Mouse (Mus musculus): Measurements from ENCODE around the gene Tacstd2. TPM values are rescaled to one million over a fixed set of nuclear protein-coding genes. Genes with fewer than 3 reads are reported as not detected.

Gene Tacstd2
- 19.7 and 23.0 TPM in 2 replicates for polyA plus RNA-seq (2016; fragmentation: Nextera tagmentation; extraction: Ambion mirVana)

DNA sequence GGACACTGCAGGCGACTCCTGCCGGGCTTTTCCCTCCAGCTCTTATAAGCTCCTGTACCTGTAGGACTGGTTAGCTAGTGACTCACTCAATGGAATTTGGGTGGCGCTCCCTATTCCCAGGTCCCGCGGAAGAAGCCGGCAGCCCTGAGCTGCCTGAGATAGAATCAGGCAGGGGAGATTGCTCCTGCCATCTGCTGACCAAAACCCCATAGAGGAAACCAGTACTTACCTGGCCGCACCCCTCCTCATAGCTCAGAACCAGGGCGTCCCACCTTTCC lies at the start of gene Tacstd2:
Gene Tacstd2, minus strand, starts transcription at position 20 of the 278 bp plus-strand sequence.
- no peak; the same call in 1 of the 2 replicates for ATAC-seq (ENCODE audit: insufficient number of reproducible peaks, insufficient read depth, low FRiP score, low TSS enrichment, low read depth)
- Histone ChIP-seq H3K27me3 (peaks cover 69% of the 10 kb centered on the region), H3K4me2 (peak within 1 kb of the TSS; percentile 69), H3K9me3 (no peaks in the 10 kb centered on the region), H3K36me3 (no peaks in the 10 kb centered on the region), H3K27ac (no peak within 1 kb of the TSS), H3K4me3 (replicated peaks) (peak within 1 kb of the TSS; percentile 44), H3K9ac (replicated peaks) (0 out of 2 replicates have a peak within 1 kb of the TSS, but pooled peaks have one; percentile 8), H3K4me1 (replicated peaks) (peaks cover 22% of the 10 kb centered on the region)
- WGBS = 7% methylated on average over 8 of the region's 8 CpGs

DNA sequence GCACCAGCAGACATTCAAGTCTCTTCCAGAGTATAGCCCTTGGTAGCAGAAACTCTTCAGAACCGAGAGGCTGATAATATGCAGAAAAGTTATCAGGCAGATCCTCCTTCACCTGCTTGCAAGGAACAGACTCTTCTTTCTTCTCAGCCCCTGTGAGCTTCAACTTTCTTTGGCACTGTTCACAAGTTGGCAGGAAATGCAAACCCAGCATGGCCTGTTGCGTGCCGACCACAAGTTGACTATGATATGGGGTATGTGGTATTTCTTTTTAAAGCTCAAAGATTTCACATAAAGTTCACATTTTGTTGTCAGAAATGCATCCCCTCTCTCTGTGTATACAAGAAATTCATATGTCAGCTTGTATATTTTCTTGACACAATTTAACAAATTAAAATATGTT lies 30.7 kb upstream of the Tacstd2 start:
- ATAC-seq (ENCODE audit: insufficient number of reproducible peaks, insufficient read depth, low FRiP score, low TSS enrichment, low read depth) = no peak
- 90% methylated on average over 3 of the region's 3 CpGs for WGBS
- Histone ChIP-seq H3K4me2 (no peak overlapping the region), H3K27ac (no peak overlapping the region), H3K27me3 (no peaks in the 10 kb centered on the region), H3K9ac (replicated peaks) (no peak overlapping the region), H3K4me1 (replicated peaks) (no peaks in the 10 kb centered on the region), H3K9me3 (no peaks in the 10 kb centered on the region), H3K4me3 (replicated peaks) (no peak overlapping the region), H3K36me3 (no peaks in the 10 kb centered on the region)

DNA sequence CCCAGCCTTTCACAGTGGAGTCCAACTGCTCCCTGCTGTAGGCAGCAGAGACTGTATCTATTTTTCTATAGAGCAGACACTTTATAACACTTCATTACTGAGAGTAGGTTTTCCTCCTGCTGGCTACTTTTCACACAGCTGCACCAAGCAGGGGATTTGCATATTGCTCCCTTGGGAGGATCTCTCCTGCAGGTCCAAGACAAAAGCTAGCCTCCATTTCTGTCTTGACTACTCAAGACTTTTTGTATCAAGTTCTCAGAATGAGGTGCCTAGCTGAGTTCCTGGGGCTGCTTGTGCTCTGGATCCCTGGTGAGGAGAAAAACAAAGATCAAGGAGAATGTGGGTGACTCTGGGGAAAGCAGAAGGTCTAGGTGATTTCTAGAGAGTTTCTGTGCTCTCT lies 19.8 kb upstream of the Tacstd2 start:
- H3K27me3 ChIP-seq = no peaks in the 10 kb centered on the region
- ATAC-seq (ENCODE audit: insufficient number of reproducible peaks, insufficient read depth, low FRiP score, low TSS enrichment, low read depth) = no peak
- no peaks in the 10 kb centered on the region for H3K36me3 ChIP-seq
- H3K4me2 ChIP-seq = no peak overlapping the region
- H3K4me3 ChIP-seq (replicated peaks) = no peak overlapping the region
- H3K9ac ChIP-seq (replicated peaks) = no peak overlapping the region
- H3K4me1 ChIP-seq (replicated peaks) = no peaks in the 10 kb centered on the region
- no peaks in the 10 kb centered on the region for H3K9me3 ChIP-seq
- no peak overlapping the region for H3K27ac ChIP-seq

DNA sequence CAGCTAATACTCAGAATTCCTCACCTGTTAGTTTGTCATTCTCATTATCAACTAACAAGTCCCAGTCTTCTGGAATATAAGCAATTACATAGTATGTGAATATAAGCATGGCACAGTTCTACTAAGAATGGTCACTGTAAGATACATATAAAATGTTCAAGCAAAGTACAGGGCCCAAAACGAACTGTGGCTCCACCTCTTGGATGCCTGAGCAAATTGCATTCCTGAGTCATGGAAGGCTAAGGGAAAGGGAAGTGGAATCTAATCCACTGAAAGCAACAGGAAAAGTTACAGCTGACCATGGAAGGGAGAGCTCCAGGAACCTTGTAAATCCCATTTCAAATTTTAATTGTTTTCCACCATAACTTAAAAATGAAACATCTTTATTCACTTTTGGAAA lies 14.0 kb upstream of the Tacstd2 start:
- WGBS = 9% methylated on average over 1 of the region's 1 CpGs
- Histone ChIP-seq H3K4me1 (replicated peaks) (no peaks in the 10 kb centered on the region), H3K9me3 (no peaks in the 10 kb centered on the region), H3K9ac (replicated peaks) (no peak overlapping the region), H3K4me3 (replicated peaks) (no peak overlapping the region), H3K27me3 (no peaks in the 10 kb centered on the region), H3K36me3 (no peaks in the 10 kb centered on the region), H3K4me2 (no peak overlapping the region), H3K27ac (no peak overlapping the region)
- no peak for ATAC-seq (ENCODE audit: insufficient number of reproducible peaks, insufficient read depth, low FRiP score, low TSS enrichment, low read depth)

DNA sequence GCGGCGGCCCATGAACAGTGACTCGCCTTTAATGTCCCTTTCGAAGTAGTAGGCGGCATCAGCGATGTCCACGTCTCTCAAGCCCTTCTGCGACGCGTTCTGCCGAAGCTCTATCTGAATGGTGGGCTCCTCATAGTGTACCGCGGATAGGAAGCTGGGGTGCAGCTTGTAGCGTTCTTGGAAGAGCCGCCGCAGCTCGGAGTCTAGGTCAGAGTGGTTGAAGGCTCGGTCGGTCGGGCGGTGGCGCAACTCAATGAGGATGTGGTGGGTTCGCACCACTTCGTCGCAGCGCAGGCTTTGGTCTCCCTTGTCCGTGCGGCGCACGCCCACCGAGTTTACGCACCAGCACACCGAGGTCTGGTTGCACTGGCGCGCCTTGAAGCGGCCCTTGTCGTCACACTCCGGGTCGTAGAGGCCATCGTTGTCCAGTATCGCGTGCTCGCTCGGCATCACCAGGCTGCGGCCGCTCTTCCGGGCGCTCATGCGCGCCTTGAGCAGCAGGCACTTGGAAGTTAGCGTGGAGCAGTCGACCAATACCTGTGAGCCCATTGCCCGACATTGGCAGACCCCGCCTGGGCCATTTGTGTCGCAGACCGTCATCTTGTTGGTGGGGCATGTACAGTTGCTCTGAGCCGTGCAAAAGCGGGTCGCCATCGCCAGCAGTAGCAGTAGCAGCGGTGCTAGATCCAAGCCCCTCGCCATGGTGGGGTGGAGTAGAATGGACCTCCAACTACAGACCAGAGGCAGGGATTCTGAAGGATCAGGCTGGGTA lies 405 bp downstream of the Tacstd2 start:
- Histone ChIP-seq H3K9ac (replicated peaks) (0 out of 2 replicates have a peak overlapping the region, but pooled peaks have one; percentile 8), H3K4me3 (replicated peaks) (peak overlapping the region; percentile 44), H3K4me1 (replicated peaks) (peaks cover 22% of the 10 kb centered on the region), H3K36me3 (no peaks in the 10 kb centered on the region), H3K4me2 (peak overlapping the region; percentile 69), H3K27me3 (peaks cover 73% of the 10 kb centered on the region), H3K27ac (no peak overlapping the region), H3K9me3 (no peaks in the 10 kb centered on the region)
- under 1% methylated on average over 62 of the region's 62 CpGs for WGBS
- peak; percentile 54; the same call in 1 of the 2 replicates for ATAC-seq (ENCODE audit: insufficient number of reproducible peaks, insufficient read depth, low FRiP score, low TSS enrichment, low read depth)

DNA sequence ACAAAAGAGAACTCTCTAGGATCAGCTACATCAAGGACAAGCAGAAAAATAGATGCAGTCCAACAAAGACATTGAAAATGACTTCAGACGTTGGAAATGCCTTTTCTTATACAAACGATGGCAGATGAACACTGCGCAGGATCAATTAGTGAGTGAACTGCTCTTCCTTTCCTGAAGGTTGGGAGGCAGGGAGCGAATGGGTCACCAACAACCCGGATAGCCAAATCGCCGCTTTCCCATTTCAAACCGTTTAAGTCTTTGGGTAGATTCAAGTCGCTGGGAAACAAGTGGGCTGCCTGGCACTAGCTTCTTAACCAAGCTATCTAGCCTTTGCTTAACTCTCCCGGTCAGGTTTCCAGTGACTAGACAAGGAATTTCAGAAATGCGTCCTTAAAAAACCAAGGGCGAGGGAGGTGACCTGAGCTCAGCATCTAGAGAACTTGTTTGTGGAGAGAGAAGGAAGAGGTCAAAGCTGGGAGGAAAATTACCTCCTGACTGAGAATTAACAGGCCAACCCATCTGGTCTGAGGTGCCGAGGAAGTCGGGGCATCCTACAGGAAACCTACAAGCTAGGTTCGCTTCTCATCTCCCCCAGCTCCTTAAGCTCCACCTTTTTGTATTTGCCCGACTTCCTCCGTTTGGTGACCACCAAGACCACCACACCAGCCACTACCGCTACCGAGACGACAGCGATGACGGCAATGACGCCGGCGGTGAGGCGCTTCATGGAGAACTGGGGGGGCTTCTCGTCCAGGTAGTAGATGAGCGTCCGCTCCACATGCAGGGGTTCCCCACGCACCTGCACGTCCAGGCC lies 1.2 kb downstream of the Tacstd2 start:
- H3K4me1 ChIP-seq (replicated peaks) = peaks cover 22% of the 10 kb centered on the region
- no peaks in the 10 kb centered on the region for H3K36me3 ChIP-seq
- peaks cover 76% of the 10 kb centered on the region for H3K27me3 ChIP-seq
- peak overlapping the region; percentile 69 for H3K4me2 ChIP-seq
- no peak overlapping the region for H3K27ac ChIP-seq
- no peak for ATAC-seq (ENCODE audit: insufficient number of reproducible peaks, insufficient read depth, low FRiP score, low TSS enrichment, low read depth)
- 8% methylated on average over 31 of the region's 31 CpGs for WGBS
- no peaks in the 10 kb centered on the region for H3K9me3 ChIP-seq
- H3K4me3 ChIP-seq (replicated peaks) = peak overlapping the region; percentile 44
- H3K9ac ChIP-seq (replicated peaks) = no peak overlapping the region

DNA sequence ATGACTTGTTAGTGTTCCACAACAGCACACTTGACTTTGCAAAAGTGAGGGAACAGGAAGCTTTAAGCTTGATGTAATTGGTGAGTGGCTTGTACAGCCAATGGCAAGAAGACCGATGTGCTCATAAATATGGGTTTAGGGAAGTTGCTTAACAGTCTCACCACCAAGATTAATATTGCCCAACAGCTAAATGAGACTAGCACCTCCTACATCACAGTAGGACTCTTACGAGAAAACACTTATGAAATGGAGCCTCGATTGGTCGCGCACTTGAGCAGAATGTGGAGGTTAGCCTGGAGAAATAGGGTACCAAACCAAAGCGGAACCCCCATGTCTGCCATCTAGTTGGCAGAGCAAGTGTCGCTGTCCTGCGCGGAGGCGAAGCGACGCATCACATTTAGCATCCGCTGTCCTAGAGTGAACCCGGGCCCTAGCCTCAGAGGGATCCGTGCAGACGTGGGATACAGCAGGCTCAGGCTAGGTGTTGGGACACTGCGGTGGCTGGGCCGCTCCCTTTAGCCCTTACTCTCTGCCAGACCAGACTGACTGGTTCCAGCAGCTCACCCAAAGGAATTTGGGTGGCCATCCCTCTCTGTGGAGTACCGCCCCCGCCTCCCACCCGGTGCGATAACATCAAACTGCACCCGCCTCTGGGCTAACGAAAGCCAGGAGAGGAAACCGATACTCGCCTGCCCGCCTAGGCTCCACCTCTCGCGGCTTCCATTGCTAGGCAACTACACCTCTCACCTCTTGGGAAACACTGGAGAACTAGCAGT lies 2.7 kb downstream of the Tacstd2 start:
- H3K27me3 ChIP-seq = peaks cover 73% of the 10 kb centered on the region
- ATAC-seq (ENCODE audit: insufficient number of reproducible peaks, insufficient read depth, low FRiP score, low TSS enrichment, low read depth) = peak; percentile 76
- no peak overlapping the region for H3K27ac ChIP-seq

DNA sequence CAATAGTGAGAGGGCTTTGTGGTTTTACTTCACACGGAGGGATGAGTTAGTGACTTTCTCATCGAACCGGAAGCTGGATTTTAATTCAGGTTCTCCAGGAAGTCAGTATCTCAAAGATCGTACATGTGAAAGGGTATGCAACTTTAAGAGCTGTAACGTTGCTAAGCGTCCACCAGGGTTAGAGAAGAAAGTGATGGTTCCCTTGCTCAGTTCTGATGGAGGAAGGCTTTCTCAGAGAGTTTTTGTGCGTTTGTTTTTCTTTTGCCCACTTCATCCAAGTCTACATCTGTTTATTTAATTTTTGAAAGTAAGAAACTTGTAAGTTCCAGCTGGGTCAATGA lies 3.8 kb downstream of the Tacstd2 start:
- ATAC-seq (ENCODE audit: insufficient number of reproducible peaks, insufficient read depth, low FRiP score, low TSS enrichment, low read depth) = no peak
- H3K27me3 ChIP-seq = peaks cover 65% of the 10 kb centered on the region
- H3K36me3 ChIP-seq = no peaks in the 10 kb centered on the region
- no peak overlapping the region for H3K4me3 ChIP-seq (replicated peaks)
- peaks cover 22% of the 10 kb centered on the region for H3K4me1 ChIP-seq (replicated peaks)
- 59% methylated on average over 7 of the region's 7 CpGs for WGBS
- H3K9ac ChIP-seq (replicated peaks) = no peak overlapping the region
- no peaks in the 10 kb centered on the region for H3K9me3 ChIP-seq
- H3K4me2 ChIP-seq = no peak overlapping the region
- no peak overlapping the region for H3K27ac ChIP-seq

More for the DNA sequence above, 2.7 kb downstream of the Tacstd2 start:
- Histone ChIP-seq H3K4me1 (replicated peaks) (peaks cover 22% of the 10 kb centered on the region), H3K4me3 (replicated peaks) (peak overlapping the region; percentile 29), H3K36me3 (no peaks in the 10 kb centered on the region), H3K4me2 (peak overlapping the region; percentile 56), H3K9me3 (no peaks in the 10 kb centered on the region), H3K9ac (replicated peaks) (no peak overlapping the region)
- WGBS = 8% methylated on average over 29 of the region's 29 CpGs

DNA sequence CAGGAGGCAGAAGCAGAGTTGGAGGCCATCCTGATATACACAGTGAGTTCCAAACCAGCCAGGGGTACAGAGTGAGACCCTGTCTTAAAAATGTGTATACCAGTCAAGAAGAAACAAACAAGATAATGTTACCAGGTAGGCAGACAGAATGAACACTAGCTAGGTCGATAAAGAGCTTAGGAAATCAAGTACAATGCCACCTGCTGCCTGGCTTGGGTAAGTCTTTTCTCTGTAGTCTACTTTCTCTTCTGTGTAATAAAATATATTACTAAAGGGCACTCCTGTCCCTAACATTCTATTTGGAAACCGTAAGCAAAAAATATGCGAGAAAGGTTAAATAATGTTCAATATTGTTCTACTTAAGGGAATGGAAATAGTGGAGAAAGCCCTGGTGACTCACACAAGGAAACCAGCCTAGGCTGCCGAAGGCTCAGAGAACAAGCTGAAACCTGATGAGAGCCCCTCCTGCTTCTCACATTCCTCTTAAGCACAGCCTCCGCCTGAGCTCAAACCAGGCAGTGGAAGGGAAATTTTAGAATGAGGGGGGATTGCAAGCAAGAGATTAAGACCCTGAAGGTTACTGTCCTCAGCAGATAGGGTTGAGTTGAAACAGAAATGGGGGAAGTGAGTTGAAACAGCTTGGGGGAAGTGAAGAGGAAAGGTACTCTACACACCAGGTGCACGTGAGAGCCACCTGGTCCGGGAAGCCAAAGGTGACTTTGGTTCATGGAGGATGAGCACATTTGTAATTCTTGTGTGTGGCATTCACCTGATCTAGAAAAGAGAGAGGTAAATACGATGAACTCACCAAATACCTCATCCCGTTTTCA lies 4.4 kb downstream of the Tacstd2 start:
- Histone ChIP-seq H3K4me1 (replicated peaks) (peaks cover 22% of the 10 kb centered on the region), H3K36me3 (no peaks in the 10 kb centered on the region), H3K4me2 (no peak overlapping the region), H3K9me3 (no peaks in the 10 kb centered on the region), H3K27ac (no peak overlapping the region), H3K4me3 (replicated peaks) (no peak overlapping the region), H3K9ac (replicated peaks) (no peak overlapping the region), H3K27me3 (peaks cover 60% of the 10 kb centered on the region)
- no peak for ATAC-seq (ENCODE audit: insufficient number of reproducible peaks, insufficient read depth, low FRiP score, low TSS enrichment, low read depth)
- 49% methylated on average over 9 of the region's 9 CpGs for WGBS

DNA sequence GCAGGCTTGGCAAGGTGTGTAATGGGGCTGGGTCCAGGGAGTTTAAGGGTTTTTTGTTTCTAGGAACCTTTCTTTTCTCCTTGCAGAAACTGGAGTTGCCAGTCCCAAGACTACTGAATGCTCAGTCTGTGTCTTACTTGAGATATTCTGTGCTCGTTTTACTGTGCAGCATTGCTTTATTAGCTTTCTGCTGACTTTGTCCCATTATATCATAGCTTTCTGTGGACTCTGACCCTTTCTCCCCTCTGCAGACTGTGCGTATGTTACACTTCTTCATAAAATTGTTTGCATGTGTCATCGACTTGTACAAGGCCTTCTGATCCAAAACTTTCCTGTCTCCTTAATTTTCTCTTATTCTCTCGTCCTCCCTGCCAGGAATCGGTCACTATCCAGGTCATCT lies 9.2 kb downstream of the Tacstd2 start:
- Histone ChIP-seq H3K27me3 (peaks cover 12% of the 10 kb centered on the region), H3K9ac (replicated peaks) (no peak overlapping the region), H3K4me3 (replicated peaks) (no peak overlapping the region), H3K36me3 (no peaks in the 10 kb centered on the region), H3K4me2 (no peak overlapping the region), H3K27ac (no peak overlapping the region), H3K4me1 (replicated peaks) (no peaks in the 10 kb centered on the region), H3K9me3 (no peaks in the 10 kb centered on the region)
- ATAC-seq (ENCODE audit: insufficient number of reproducible peaks, insufficient read depth, low FRiP score, low TSS enrichment, low read depth) = no peak
- 86% methylated on average over 5 of the region's 5 CpGs for WGBS
